Mouse (Mus musculus): Measurements from ENCODE around the gene Eml6. TPM values are rescaled to one million over a fixed set of nuclear protein-coding genes. Genes with fewer than 3 reads are reported as not detected.
"Not testable (repeated sequence)": the region's sequence is repeated elsewhere in the genome, so short reads cannot be mapped to it uniquely, and the experiment has no call there.

Gene Eml6
- polyA plus RNA-seq, 1 experiment from 2014 or later = 0.88 TPM

DNA sequence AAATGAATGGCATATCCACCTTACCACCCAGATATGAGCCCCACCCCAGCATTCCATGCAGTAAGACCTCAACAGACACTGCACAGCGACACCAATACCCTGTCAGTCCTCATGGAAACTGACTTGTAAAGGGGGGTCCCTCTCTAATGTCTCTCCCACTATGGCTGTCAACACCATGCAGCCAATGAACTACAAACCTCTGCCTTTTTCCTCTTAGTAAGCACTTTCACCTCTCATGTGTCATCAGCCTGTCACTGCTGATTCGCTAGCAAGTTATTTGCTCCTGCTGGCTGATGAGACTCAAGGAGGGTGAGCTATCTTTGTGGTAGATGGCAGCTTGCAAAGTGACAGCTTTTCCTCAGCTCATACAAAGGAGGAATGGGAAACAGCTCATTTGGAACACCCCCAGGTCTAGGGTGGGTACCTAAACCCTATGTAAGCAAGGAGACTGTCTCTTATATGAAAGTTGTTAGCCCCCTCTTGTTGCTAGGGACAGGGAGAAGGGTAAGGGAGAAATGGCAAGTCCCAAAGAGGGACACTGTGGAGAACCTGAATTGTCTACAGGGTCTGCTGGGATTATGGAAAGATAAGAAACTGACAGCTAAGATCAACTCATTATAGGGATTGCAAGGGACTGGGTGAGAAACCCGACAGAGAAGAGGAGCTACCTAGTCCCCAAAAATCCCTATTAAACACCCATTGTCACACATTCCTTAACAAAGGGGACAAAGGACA lies 255.0 kb downstream of the Eml6 start:
- WGBS = 28% methylated on average over 3 of the region's 3 CpGs
- Histone ChIP-seq H3K9me3 (replicated peaks; ENCODE audit: control insufficient read depth, low read length) (no peaks in the 10 kb centered on the region), H3K27me3 (ENCODE audit: control insufficient read depth, insufficient read depth, low read length) (no peaks in the 10 kb centered on the region), H3K27ac (ENCODE audit: low read length) (no peak overlapping the region), H3K4me3 (ENCODE audit: low read length) (no peak overlapping the region), H3K9ac (ENCODE audit: low read length) (no peak overlapping the region), H3K36me3 (ENCODE audit: control insufficient read depth, insufficient read depth) (no peaks in the 10 kb centered on the region), H3K4me1 (ENCODE audit: control insufficient read depth, insufficient read depth, low read length) (peaks cover 11% of the 10 kb centered on the region), H3K4me2 (ENCODE audit: low read depth, low read length) (no peak overlapping the region)
- ATAC-seq (replicated peaks; ENCODE audit: extremely low read depth, insufficient read depth, low FRiP score) = peak; percentile 32; the same call in 1 of the 2 replicates

DNA sequence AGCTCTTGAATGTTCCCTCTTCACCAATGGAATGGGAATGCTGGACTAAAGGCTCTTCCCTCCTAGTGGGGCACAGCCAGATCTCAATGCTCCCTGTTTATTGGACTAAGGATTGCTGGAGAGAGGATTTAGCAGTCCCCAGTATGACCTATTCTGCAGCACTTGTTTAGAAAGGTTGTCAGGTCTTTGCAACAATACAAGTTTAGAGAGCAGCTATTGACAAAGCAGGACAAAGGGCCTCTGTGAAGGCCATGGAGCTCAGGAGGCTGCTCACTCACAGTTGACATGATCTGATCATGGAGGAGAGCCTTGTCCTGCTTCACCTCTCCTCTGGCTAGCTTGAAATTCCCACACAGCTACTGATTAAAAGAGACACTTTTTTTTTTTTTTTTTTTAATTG lies 257.3 kb downstream of the Eml6 start:
- no peak overlapping the region for H3K4me2 ChIP-seq (ENCODE audit: low read depth, low read length)
- no peaks in the 10 kb centered on the region for H3K9me3 ChIP-seq (replicated peaks; ENCODE audit: control insufficient read depth, low read length)
- peaks cover 11% of the 10 kb centered on the region for H3K4me1 ChIP-seq (ENCODE audit: control insufficient read depth, insufficient read depth, low read length)
- H3K9ac ChIP-seq (ENCODE audit: low read length) = no peak overlapping the region
- no peak overlapping the region for H3K27ac ChIP-seq (ENCODE audit: low read length)
- H3K4me3 ChIP-seq (ENCODE audit: low read length) = no peak overlapping the region
- H3K27me3 ChIP-seq (ENCODE audit: control insufficient read depth, insufficient read depth, low read length) = no peaks in the 10 kb centered on the region
- H3K36me3 ChIP-seq (ENCODE audit: control insufficient read depth, insufficient read depth) = no peaks in the 10 kb centered on the region
- ATAC-seq (replicated peaks; ENCODE audit: extremely low read depth, insufficient read depth, low FRiP score) = no peak

DNA sequence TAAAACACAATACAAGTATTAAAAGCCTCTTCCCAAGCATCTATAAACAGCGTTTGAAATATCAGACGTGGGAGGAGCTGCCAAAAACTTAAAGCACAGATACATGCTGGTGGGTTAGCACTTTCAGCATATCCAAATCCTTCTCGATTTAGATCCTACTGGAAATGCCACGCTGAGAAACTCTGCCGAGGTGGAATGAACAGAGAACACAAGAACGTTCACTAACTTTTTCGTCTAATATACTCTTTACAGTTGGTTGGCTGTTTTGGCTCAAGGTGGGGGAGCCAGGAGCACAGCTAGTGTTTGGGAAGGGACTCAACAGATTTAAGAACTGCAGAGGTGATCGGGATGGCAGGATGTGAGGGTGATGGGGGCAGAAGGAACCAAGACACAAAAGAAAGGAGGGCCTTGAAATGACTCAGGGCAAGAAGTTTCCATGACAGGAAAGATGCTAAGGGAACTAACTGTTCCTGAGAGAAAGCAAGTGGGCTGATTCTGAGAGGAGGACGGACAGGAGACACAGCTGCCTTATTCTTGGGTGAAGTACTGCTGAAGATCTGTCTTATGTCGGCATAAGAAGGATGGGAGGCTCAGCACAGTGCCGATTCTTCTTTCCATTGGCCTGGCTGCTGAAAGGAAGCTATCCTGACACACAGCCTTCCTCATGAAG lies 259.4 kb downstream of the Eml6 start:
- Histone ChIP-seq H3K4me1 (ENCODE audit: control insufficient read depth, insufficient read depth, low read length) (peaks cover 10% of the 10 kb centered on the region), H3K4me3 (ENCODE audit: low read length) (no peak overlapping the region), H3K27me3 (ENCODE audit: control insufficient read depth, insufficient read depth, low read length) (no peaks in the 10 kb centered on the region), H3K36me3 (ENCODE audit: control insufficient read depth, insufficient read depth) (no peaks in the 10 kb centered on the region), H3K9me3 (replicated peaks; ENCODE audit: control insufficient read depth, low read length) (no peaks in the 10 kb centered on the region), H3K9ac (ENCODE audit: low read length) (no peak overlapping the region), H3K4me2 (ENCODE audit: low read depth, low read length) (no peak overlapping the region), H3K27ac (ENCODE audit: low read length) (no peak overlapping the region)
- no peak for ATAC-seq (replicated peaks; ENCODE audit: extremely low read depth, insufficient read depth, low FRiP score)
- 78% methylated on average over 11 of the region's 11 CpGs for WGBS

DNA sequence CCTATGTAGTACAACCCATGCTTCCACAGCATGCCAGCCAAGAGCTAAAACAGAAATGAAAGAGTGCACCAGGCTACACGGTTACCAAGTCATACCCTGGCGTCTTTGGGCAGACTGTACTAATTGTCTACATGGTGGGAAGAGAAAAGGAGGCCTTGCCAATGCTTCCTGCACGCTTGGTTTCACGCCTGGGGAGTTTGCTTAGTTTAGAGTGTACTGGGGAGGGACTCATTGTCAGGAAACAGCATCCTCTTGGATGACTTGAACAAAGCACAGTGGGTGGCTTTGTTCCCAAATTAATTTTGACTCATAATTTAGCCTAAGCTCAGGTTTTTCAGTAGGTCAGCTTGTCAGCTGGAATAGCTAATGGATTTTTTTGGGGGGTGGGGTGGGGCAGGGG lies 260.8 kb downstream of the Eml6 start:
- H3K27me3 ChIP-seq (ENCODE audit: control insufficient read depth, insufficient read depth, low read length) = no peaks in the 10 kb centered on the region
- WGBS = 74% methylated on average over 4 of the region's 4 CpGs

DNA sequence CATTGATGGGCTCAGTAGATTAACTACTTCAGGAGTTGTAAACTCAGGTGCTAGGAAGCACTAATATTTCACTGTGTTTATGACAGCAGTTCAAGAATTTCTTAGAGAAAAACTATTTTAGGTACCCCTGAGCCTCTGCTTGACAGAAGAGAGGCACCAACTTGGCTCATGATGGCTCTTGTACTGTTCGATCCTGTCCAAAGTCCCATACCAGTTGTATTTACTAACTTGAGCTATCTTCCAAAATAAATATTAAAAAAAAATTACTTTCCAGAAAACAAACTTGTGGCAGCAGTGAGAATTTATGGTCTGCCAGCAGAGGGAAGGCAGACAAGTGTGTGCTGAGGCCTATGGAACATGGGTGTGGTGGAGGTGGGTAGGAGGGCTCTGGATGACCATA lies 263.1 kb downstream of the Eml6 start:
- WGBS = 90% methylated on average over 1 of the region's 1 CpGs
- Histone ChIP-seq H3K27me3 (ENCODE audit: control insufficient read depth, insufficient read depth, low read length) (no peaks in the 10 kb centered on the region), H3K27ac (ENCODE audit: low read length) (no peak overlapping the region), H3K9ac (ENCODE audit: low read length) (no peak overlapping the region), H3K4me1 (ENCODE audit: control insufficient read depth, insufficient read depth, low read length) (peaks cover 5% of the 10 kb centered on the region), H3K36me3 (ENCODE audit: control insufficient read depth, insufficient read depth) (no peaks in the 10 kb centered on the region), H3K9me3 (replicated peaks; ENCODE audit: control insufficient read depth, low read length) (no peaks in the 10 kb centered on the region), H3K4me2 (ENCODE audit: low read depth, low read length) (no peak overlapping the region), H3K4me3 (ENCODE audit: low read length) (no peak overlapping the region)
- ATAC-seq (replicated peaks; ENCODE audit: extremely low read depth, insufficient read depth, low FRiP score) = no peak

More for the DNA sequence above, 260.8 kb downstream of the Eml6 start:
- ATAC-seq (replicated peaks; ENCODE audit: extremely low read depth, insufficient read depth, low FRiP score) = no peak
- no peaks in the 10 kb centered on the region for H3K36me3 ChIP-seq (ENCODE audit: control insufficient read depth, insufficient read depth)
- H3K4me2 ChIP-seq (ENCODE audit: low read depth, low read length) = no peak overlapping the region
- no peak overlapping the region for H3K27ac ChIP-seq (ENCODE audit: low read length)
- H3K4me1 ChIP-seq (ENCODE audit: control insufficient read depth, insufficient read depth, low read length) = no peaks in the 10 kb centered on the region
- no peak overlapping the region for H3K9ac ChIP-seq (ENCODE audit: low read length)
- H3K4me3 ChIP-seq (ENCODE audit: low read length) = no peak overlapping the region
- H3K9me3 ChIP-seq (replicated peaks; ENCODE audit: control insufficient read depth, low read length) = no peaks in the 10 kb centered on the region

DNA sequence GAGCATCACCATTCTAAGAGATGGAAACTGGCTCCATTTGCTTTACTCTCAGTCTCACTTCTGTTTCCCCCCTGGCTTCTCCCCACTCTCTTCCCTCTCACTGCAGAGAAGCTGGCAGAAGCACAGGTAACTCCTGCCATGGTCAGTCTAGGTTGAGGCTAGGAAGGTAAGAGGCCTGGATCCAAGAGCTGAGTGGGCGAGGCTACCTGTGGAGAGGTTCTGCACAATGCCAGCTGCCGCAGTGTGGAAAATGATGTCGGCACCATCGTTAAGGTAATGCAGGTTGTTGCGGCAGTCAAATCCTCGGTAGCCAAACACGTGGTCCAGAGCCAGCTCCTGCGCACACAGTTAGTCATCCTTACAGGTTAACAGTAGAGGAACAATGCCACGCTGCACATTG lies 264.4 kb downstream of the Eml6 start:
- H3K27me3 ChIP-seq (ENCODE audit: control insufficient read depth, insufficient read depth, low read length) = no peaks in the 10 kb centered on the region
- ATAC-seq (replicated peaks; ENCODE audit: extremely low read depth, insufficient read depth, low FRiP score) = no peak
- H3K4me3 ChIP-seq (ENCODE audit: low read length) = no peak overlapping the region
- no peak overlapping the region for H3K9ac ChIP-seq (ENCODE audit: low read length)
- no peak overlapping the region for H3K27ac ChIP-seq (ENCODE audit: low read length)
- no peaks in the 10 kb centered on the region for H3K36me3 ChIP-seq (ENCODE audit: control insufficient read depth, insufficient read depth)
- H3K4me2 ChIP-seq (ENCODE audit: low read depth, low read length) = no peak overlapping the region
- H3K9me3 ChIP-seq (replicated peaks; ENCODE audit: control insufficient read depth, low read length) = no peaks in the 10 kb centered on the region
- 91% methylated on average over 9 of the region's 9 CpGs for WGBS
- peaks cover 9% of the 10 kb centered on the region for H3K4me1 ChIP-seq (ENCODE audit: control insufficient read depth, insufficient read depth, low read length)

DNA sequence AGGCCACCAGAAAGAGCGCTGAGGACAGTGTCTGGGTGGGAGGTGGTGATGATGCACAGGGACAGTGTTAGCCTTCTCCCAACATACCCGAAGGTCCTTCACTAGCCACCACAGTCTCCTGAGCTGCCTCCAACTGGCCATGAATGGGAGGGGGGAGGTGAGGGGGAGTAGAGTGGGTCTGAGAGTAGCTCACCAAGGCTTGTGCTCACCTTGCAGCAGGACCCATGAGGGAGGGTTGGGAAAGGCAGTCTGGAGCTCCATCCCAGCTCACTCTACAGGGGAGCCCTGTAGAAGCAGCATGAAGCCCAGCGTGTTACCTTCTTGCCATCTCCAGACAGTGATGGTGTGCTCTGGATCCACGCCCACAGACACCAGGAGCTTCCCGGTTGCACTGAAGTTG lies 267.2 kb downstream of the Eml6 start:
- H3K27me3 ChIP-seq (ENCODE audit: control insufficient read depth, insufficient read depth, low read length) = no peaks in the 10 kb centered on the region
- H3K36me3 ChIP-seq (ENCODE audit: control insufficient read depth, insufficient read depth) = no peaks in the 10 kb centered on the region
- no peak overlapping the region for H3K9ac ChIP-seq (ENCODE audit: low read length)
- no peak for ATAC-seq (replicated peaks; ENCODE audit: extremely low read depth, insufficient read depth, low FRiP score)
- no peaks in the 10 kb centered on the region for H3K9me3 ChIP-seq (replicated peaks; ENCODE audit: control insufficient read depth, low read length)
- peaks cover 9% of the 10 kb centered on the region for H3K4me1 ChIP-seq (ENCODE audit: control insufficient read depth, insufficient read depth, low read length)
- no peak overlapping the region for H3K4me3 ChIP-seq (ENCODE audit: low read length)
- 89% methylated on average over 5 of the region's 5 CpGs for WGBS
- H3K4me2 ChIP-seq (ENCODE audit: low read depth, low read length) = no peak overlapping the region
- H3K27ac ChIP-seq (ENCODE audit: low read length) = no peak overlapping the region

DNA sequence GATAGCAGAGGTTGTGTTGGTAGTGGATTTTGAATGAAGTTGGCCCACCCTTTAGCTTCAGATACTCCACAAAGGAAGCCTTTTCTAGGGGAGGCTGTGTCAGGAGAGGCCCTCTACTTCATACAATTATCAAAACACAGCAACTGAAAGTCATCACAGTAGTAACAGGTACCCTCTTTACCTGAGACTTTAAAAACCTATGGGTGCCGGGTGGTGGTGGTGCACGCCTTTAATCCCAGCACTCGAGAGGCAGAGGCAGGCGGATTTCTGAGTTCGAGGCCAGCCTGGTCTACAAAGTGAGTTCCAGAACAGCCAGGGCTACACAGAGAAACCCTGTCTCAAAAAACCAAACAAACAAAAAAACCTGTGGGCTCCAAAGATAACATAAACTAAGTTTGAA lies 269.8 kb downstream of the Eml6 start:
- H3K9ac ChIP-seq (ENCODE audit: low read length); H3K27ac ChIP-seq (ENCODE audit: low read length); ATAC-seq (replicated peaks; ENCODE audit: extremely low read depth, insufficient read depth, low FRiP score); H3K27me3 ChIP-seq (ENCODE audit: control insufficient read depth, insufficient read depth, low read length); H3K9me3 ChIP-seq (replicated peaks; ENCODE audit: control insufficient read depth, low read length); H3K4me2 ChIP-seq (ENCODE audit: low read depth, low read length); H3K36me3 ChIP-seq (ENCODE audit: control insufficient read depth, insufficient read depth); H3K4me3 ChIP-seq (ENCODE audit: low read length): not testable (repeated sequence)
- WGBS = 92% methylated on average over 5 of the region's 5 CpGs
- H3K4me1 ChIP-seq (ENCODE audit: control insufficient read depth, insufficient read depth, low read length) = peaks cover 13% of the 10 kb centered on the region

All from heart, embryonic 16.5 days (tissue).